Mouse (Mus musculus): ENCODE measurements at regions not wholly inside any gene's neighbourhood (a gene's known extent, or its start where the extent isn't known, plus 50 kb on each side); places are given as distances from the start of the nearest gene placed in this dataset.

- H3K4me2 ChIP-seq (ENCODE audit: low read depth, low read length), result no peak overlapping the region
- 74% methylated on average over 4 of the region's 4 CpGs for WGBS
- H3K27ac ChIP-seq (replicated peaks; ENCODE audit: low read depth, low read length), result no peak overlapping the region
- H3K4me1 ChIP-seq (ENCODE audit: control insufficient read depth, insufficient read depth, low read length), result no peaks in the 10 kb centered on the region
- H3K4me3 ChIP-seq (ENCODE audit: low read depth, low read length), result no peak overlapping the region
- ATAC-seq (replicated peaks; ENCODE audit: insufficient number of reproducible peaks, low FRiP score, low TSS enrichment, low read depth), result no peak
- no peaks in the 10 kb centered on the region for H3K36me3 ChIP-seq (replicated peaks; ENCODE audit: control insufficient read depth, insufficient read depth, low read depth, low read length)
- H3K9me3 ChIP-seq (replicated peaks; ENCODE audit: control insufficient read depth, low read length), result no peaks in the 10 kb centered on the region
- no peak overlapping the region for H3K9ac ChIP-seq (replicated peaks; ENCODE audit: low read length)
- no peaks in the 10 kb centered on the region for H3K27me3 ChIP-seq (ENCODE audit: control insufficient read depth, insufficient read depth, low read length)
- DNase-seq (ENCODE audit: low spot score), result no peak
These were observed 534.6 kb downstream of the Nfib start for GRCm38 (mm10) chr4:82170930-82171329.

- no peaks in the 10 kb centered on the region for H3K27me3 ChIP-seq (ENCODE audit: control insufficient read depth, insufficient read depth, low read length)
- no peak overlapping the region for H3K27ac ChIP-seq (replicated peaks; ENCODE audit: low read depth, low read length)
- H3K9ac ChIP-seq (replicated peaks; ENCODE audit: low read length), result no peak overlapping the region
- no peak for ATAC-seq (replicated peaks; ENCODE audit: insufficient number of reproducible peaks, low FRiP score, low TSS enrichment, low read depth)
- DNase-seq (ENCODE audit: low spot score), result no peak
- no peaks in the 10 kb centered on the region for H3K4me1 ChIP-seq (ENCODE audit: control insufficient read depth, insufficient read depth, low read length)
- H3K4me2 ChIP-seq (ENCODE audit: low read depth, low read length), result no peak overlapping the region
- H3K9me3 ChIP-seq (replicated peaks; ENCODE audit: control insufficient read depth, low read length), result no peaks in the 10 kb centered on the region
- no peaks in the 10 kb centered on the region for H3K36me3 ChIP-seq (replicated peaks; ENCODE audit: control insufficient read depth, insufficient read depth, low read depth, low read length)
- H3K4me3 ChIP-seq (ENCODE audit: low read depth, low read length), result no peak overlapping the region
- 85% methylated on average over 5 of the region's 5 CpGs for WGBS
These were observed 537.5 kb downstream of the Nfib start for GRCm38 (mm10) chr4:82168032-82168431.

GRCm38 (mm10) chr4:82167396-82167795 is 538.2 kb downstream of the Nfib start:
- Histone ChIP-seq H3K4me3 (ENCODE audit: low read depth, low read length) (no peak overlapping the region), H3K9me3 (replicated peaks; ENCODE audit: control insufficient read depth, low read length) (no peaks in the 10 kb centered on the region), H3K27me3 (ENCODE audit: control insufficient read depth, insufficient read depth, low read length) (no peaks in the 10 kb centered on the region), H3K9ac (replicated peaks; ENCODE audit: low read length) (no peak overlapping the region), H3K4me2 (ENCODE audit: low read depth, low read length) (no peak overlapping the region), H3K36me3 (replicated peaks; ENCODE audit: control insufficient read depth, insufficient read depth, low read depth, low read length) (no peaks in the 10 kb centered on the region), H3K4me1 (ENCODE audit: control insufficient read depth, insufficient read depth, low read length) (no peaks in the 10 kb centered on the region), H3K27ac (replicated peaks; ENCODE audit: low read depth, low read length) (no peak overlapping the region)
- WGBS, result 77% methylated on average over 5 of the region's 5 CpGs
- ATAC-seq (replicated peaks; ENCODE audit: insufficient number of reproducible peaks, low FRiP score, low TSS enrichment, low read depth) (no peak), DNase-seq (ENCODE audit: low spot score) (no peak)

GRCm38 (mm10) chr4:82166826-82167225 is 538.7 kb downstream of the Nfib start:
- no peak for ATAC-seq (replicated peaks; ENCODE audit: insufficient number of reproducible peaks, low FRiP score, low TSS enrichment, low read depth)
- Histone ChIP-seq H3K27ac (replicated peaks; ENCODE audit: low read depth, low read length) (no peak overlapping the region), H3K4me3 (ENCODE audit: low read depth, low read length) (no peak overlapping the region), H3K4me2 (ENCODE audit: low read depth, low read length) (no peak overlapping the region), H3K9me3 (replicated peaks; ENCODE audit: control insufficient read depth, low read length) (no peaks in the 10 kb centered on the region), H3K36me3 (replicated peaks; ENCODE audit: control insufficient read depth, insufficient read depth, low read depth, low read length) (no peaks in the 10 kb centered on the region), H3K27me3 (ENCODE audit: control insufficient read depth, insufficient read depth, low read length) (no peaks in the 10 kb centered on the region), H3K4me1 (ENCODE audit: control insufficient read depth, insufficient read depth, low read length) (no peaks in the 10 kb centered on the region), H3K9ac (replicated peaks; ENCODE audit: low read length) (no peak overlapping the region)
- 90% methylated on average over 1 of the region's 1 CpGs for WGBS
- DNase-seq (ENCODE audit: low spot score), result no peak

- Histone ChIP-seq H3K27me3 (ENCODE audit: control insufficient read depth, insufficient read depth, low read length) (no peaks in the 10 kb centered on the region), H3K4me2 (ENCODE audit: low read depth, low read length) (no peak overlapping the region), H3K9me3 (replicated peaks; ENCODE audit: control insufficient read depth, low read length) (no peaks in the 10 kb centered on the region), H3K4me3 (ENCODE audit: low read depth, low read length) (no peak overlapping the region), H3K9ac (replicated peaks; ENCODE audit: low read length) (no peak overlapping the region), H3K27ac (replicated peaks; ENCODE audit: low read depth, low read length) (no peak overlapping the region), H3K4me1 (ENCODE audit: control insufficient read depth, insufficient read depth, low read length) (no peaks in the 10 kb centered on the region), H3K36me3 (replicated peaks; ENCODE audit: control insufficient read depth, insufficient read depth, low read depth, low read length) (no peaks in the 10 kb centered on the region)
- DNase-seq (ENCODE audit: low spot score) (no peak), ATAC-seq (replicated peaks; ENCODE audit: insufficient number of reproducible peaks, low FRiP score, low TSS enrichment, low read depth) (no peak)
- 88% methylated on average over 6 of the region's 6 CpGs for WGBS
These were observed 539.5 kb downstream of the Nfib start for GRCm38 (mm10) chr4:82166087-82166486.

- DNase-seq (ENCODE audit: low spot score), result no peak
These were observed 541.5 kb downstream of the Nfib start for GRCm38 (mm10) chr4:82164058-82164457.

GRCm38 (mm10) chr4:82161818-82162217 is 543.7 kb downstream of the Nfib start:
- Histone ChIP-seq H3K4me2 (ENCODE audit: low read depth, low read length) (no peak overlapping the region), H3K27ac (replicated peaks; ENCODE audit: low read depth, low read length) (no peak overlapping the region), H3K9ac (replicated peaks; ENCODE audit: low read length) (no peak overlapping the region), H3K27me3 (ENCODE audit: control insufficient read depth, insufficient read depth, low read length) (no peaks in the 10 kb centered on the region), H3K9me3 (replicated peaks; ENCODE audit: control insufficient read depth, low read length) (no peaks in the 10 kb centered on the region), H3K4me3 (ENCODE audit: low read depth, low read length) (no peak overlapping the region), H3K36me3 (replicated peaks; ENCODE audit: control insufficient read depth, insufficient read depth, low read depth, low read length) (no peaks in the 10 kb centered on the region), H3K4me1 (ENCODE audit: control insufficient read depth, insufficient read depth, low read length) (no peaks in the 10 kb centered on the region)
- no peak for ATAC-seq (replicated peaks; ENCODE audit: insufficient number of reproducible peaks, low FRiP score, low TSS enrichment, low read depth)
- no peak for DNase-seq (ENCODE audit: low spot score)
- 71% methylated on average over 2 of the region's 2 CpGs for WGBS

More at GRCm38 (mm10) chr4:82164058-82164457, 541.5 kb downstream of the Nfib start:
- Histone ChIP-seq H3K4me2 (ENCODE audit: low read depth, low read length) (no peak overlapping the region), H3K36me3 (replicated peaks; ENCODE audit: control insufficient read depth, insufficient read depth, low read depth, low read length) (no peaks in the 10 kb centered on the region), H3K4me3 (ENCODE audit: low read depth, low read length) (no peak overlapping the region), H3K9ac (replicated peaks; ENCODE audit: low read length) (no peak overlapping the region), H3K9me3 (replicated peaks; ENCODE audit: control insufficient read depth, low read length) (no peaks in the 10 kb centered on the region), H3K27ac (replicated peaks; ENCODE audit: low read depth, low read length) (no peak overlapping the region), H3K27me3 (ENCODE audit: control insufficient read depth, insufficient read depth, low read length) (no peaks in the 10 kb centered on the region), H3K4me1 (ENCODE audit: control insufficient read depth, insufficient read depth, low read length) (no peaks in the 10 kb centered on the region)
- ATAC-seq (replicated peaks; ENCODE audit: insufficient number of reproducible peaks, low FRiP score, low TSS enrichment, low read depth), result no peak; the same call in 1 of the 2 replicates
- WGBS, result 46% methylated on average over 1 of the region's 1 CpGs

GRCm38 (mm10) chr4:82161232-82161631 is 544.3 kb downstream of the Nfib start:
- Histone ChIP-seq H3K4me1 (ENCODE audit: control insufficient read depth, insufficient read depth, low read length) (no peaks in the 10 kb centered on the region), H3K4me3 (ENCODE audit: low read depth, low read length) (no peak overlapping the region), H3K9ac (replicated peaks; ENCODE audit: low read length) (no peak overlapping the region), H3K27ac (replicated peaks; ENCODE audit: low read depth, low read length) (no peak overlapping the region), H3K9me3 (replicated peaks; ENCODE audit: control insufficient read depth, low read length) (no peaks in the 10 kb centered on the region), H3K4me2 (ENCODE audit: low read depth, low read length) (no peak overlapping the region), H3K36me3 (replicated peaks; ENCODE audit: control insufficient read depth, insufficient read depth, low read depth, low read length) (no peaks in the 10 kb centered on the region), H3K27me3 (ENCODE audit: control insufficient read depth, insufficient read depth, low read length) (no peaks in the 10 kb centered on the region)
- ATAC-seq (replicated peaks; ENCODE audit: insufficient number of reproducible peaks, low FRiP score, low TSS enrichment, low read depth), result no peak
- DNase-seq (ENCODE audit: low spot score), result no peak
- WGBS, result 89% methylated on average over 2 of the region's 2 CpGs
